Mouse (Mus musculus) gastrocnemius, postnatal 14 days (tissue): ENCODE measurements around the gene Spats2. TPM values are rescaled to one million over a fixed set of nuclear protein-coding genes. Genes with fewer than 3 reads are reported as not detected.
"Not testable (repeated sequence)": the region's sequence is repeated elsewhere in the genome, so short reads cannot be mapped to it uniquely, and the experiment has no call there.

Experiments used
- DNase-seq: peaks from one replicate; pipeline ENCODE4 v3.0.0; 2021; ENCODE audit warnings: mixed read lengths
- intact Hi-C: fragments of 180-260 bp; cut with DNase I; formaldehyde crosslinking; loops from one replicate; pipeline ENCODE4 v1.15.1; 2025; ENCODE audit warnings: low total_unique reads
- total RNA-seq, 2 experiments: library from RNA; stranded (reverse); gene quantifications; 2 replicates each; pipeline ENCODE4 v1.2.3; 2021

The Spats2 gene
- total RNA-seq, 2 experiments from 2014 or later: 7.1 to 8.7 TPM

- intact Hi-C loops: loop anchor here (5.0 kb wide), 1 partner anchor 52 kb away; no protein-coding TSS in a partner anchor
- DNase-seq: no peak
Observed at GRCm38 (mm10) chr15:99214941-99215340, 89.2 kb downstream of the Spats2 start.

- DNase-seq: no peak
- intact Hi-C loops: loop anchor here (5.0 kb wide), 1 partner anchor 51 kb away; no protein-coding TSS in a partner anchor
Observed at GRCm38 (mm10) chr15:99215741-99216463, 90.2 kb downstream of the Spats2 start.

DNA sequence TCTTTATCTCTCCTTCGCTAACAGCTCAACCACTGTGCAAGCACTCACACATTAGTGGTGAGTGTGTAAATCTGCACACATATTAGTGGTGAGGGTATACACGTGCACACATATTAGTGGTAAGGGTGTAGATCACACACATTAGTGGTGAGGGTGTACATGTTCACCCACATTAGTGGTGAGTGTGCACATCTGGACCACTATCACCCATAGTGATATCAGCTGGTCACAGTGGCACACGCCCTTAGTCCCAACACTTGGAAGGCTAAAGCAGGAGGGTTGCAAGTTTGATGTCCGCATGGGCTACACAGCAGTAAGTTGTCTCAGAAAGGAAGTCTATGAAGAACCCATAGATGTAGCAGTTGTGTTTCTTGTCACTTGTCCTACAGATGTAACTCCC lies 91.9 kb downstream of the Spats2 start:
- intact Hi-C loops: loop anchor here (5.0 kb wide), 1 partner anchor 50 kb away; no protein-coding TSS in a partner anchor

DNA sequence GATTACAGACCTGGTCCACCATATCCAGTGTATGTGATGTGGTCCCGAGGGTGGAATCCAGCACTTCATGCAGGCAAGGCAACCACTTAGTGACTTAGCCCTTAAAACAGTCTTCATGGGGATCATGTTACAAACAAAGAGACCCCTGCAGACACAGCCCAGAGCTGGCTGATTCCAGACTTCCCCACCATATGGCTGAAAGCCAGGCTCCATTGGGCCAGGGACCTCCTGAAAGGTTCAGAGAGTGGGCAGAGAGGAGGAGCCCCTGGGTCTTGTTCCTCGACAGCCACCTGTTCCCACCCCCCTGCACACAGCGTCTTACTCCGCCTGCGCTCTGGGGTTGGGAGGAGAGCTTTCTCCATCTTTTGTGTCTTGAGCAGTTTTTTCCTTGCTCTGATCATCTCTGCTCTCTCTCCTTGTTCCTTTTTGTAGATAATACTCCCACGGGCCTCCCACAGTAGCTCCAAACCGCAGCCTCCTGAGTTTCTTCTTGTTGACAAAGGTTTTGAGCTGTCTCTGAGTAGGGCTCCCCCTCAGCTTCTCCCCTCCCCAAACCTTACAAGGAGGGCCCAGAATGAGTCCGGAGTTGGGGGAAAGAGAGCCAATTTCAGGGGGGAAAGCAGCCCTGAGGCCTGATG lies 95.7 kb downstream of the Spats2 start:
- intact Hi-C loops: no loop called here
- no peak for DNase-seq

More for the DNA sequence above, 91.9 kb downstream of the Spats2 start:
- no peak for DNase-seq

DNA sequence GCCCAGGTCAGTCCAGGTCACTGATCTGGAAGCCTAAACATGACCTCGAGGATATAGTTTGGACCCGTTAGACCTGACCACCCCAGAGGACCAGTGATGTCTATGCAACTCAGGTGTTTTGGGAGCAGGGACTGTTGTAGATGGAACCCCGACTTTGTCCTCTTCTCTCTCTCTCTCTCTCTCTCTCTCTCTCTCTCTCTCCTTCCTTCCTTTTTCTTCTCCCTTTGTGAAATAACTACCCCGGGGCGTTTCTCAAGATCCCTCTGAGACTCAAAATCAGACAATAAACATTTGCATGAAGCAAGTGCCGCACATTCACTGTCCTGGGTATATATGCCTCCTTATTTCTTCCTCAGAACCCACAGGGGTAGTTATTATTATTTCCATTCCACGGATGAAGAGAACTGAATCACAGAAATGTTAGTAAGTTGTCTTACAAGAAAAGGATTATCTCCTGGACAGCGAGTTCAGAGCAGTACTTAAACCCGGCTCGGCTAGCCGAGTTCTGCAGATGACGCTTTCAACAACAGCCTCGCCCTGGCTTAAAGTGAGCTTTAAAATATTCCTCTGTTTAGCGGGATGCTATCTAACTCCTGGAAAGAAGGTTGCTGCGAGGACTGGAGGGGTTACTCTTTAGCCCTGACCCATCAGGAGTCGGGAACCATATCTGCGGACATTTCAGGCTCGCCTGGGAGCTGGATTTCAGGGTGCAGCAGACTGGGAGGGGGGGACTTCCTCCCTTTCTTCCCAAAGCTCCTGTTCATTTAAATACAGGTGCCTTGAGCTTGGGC lies 97.3 kb downstream of the Spats2 start:
- intact Hi-C loops: no loop called here

GRCm38 (mm10) chr15:99223585-99224207 lies 98.0 kb downstream of the Spats2 start:
- DNase-seq: no peak
- intact Hi-C loops: no loop called here

More for the DNA sequence above, 97.3 kb downstream of the Spats2 start:
- DNase-seq: no peak

DNA sequence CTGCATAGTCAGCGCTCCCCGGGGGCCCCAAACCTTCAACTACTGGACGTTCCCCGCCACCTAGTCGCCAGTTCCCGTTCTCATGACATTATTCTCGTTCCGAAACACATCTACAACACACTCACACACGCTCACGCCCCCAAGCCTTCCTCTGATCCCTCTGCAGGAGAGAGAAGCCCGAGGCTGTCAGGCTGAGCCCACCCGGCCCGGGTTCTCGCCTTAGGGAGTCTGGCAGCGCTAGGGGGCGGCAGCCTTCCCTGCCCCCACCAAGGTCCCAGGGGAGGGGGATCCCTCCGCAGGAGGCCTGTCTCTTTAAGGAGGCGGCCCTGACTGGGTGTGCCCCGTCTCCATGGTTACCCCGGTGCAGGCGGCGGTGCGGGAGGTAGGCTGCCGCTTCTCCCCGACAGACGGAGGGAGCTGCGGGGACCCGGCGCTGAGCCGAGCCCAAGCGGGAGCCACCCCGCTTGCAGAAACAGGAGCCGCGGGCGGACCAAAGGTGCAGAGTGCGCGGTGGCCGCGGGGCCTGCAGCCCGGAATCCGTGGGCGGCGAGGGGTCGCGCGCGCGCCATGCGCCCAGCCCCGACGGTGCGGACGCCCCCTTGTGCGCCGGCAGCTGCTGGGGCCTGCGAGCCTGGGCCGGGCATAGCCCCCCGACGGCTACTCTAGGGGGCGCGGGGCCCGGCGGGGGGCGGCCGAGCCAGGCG lies 98.6 kb downstream of the Spats2 start, which contains the start of gene Kcnh3:
Kcnh3 (plus strand) TSS at position 654 of the 704 bp plus-strand sequence.
- intact Hi-C loops: no loop called here
- DNase-seq: peak; percentile 55

DNA sequence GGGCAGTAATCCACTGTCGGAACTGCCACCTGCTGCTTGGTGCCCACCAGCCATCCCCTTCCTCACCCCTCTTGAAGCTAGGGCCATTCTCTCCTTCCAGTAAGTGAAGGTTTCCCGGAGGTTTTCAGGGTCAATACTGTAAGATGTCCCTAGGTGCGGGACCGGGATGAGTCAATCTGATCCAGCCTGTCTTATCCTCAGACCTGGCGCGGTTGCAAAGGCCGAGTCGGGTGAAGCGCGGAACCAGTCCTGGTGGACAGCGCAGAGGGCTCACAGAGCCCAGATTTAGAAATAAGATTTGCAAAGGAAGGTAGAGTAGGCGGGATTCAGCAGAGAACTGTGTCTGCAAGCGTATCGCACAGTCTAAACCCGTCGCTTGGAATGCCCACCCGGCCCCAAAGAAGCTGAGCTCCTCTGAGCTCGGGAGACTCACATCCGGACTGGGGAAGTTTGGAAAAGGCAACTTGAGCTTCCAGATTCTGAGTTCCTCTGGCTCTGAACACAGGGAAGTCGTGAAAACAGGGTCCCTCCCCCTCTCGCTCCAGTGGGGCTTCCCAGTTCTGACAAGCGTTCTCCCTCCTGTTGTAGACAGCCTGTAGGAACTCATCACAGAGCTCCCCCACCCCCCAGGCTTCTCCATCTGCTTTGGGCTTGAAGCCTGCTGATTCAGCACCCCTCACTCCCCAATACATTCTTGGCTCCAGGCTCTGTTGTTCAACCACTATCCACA lies 99.5 kb downstream of the Spats2 start:
- intact Hi-C loops: no loop called here
- DNase-seq: no peak

DNA sequence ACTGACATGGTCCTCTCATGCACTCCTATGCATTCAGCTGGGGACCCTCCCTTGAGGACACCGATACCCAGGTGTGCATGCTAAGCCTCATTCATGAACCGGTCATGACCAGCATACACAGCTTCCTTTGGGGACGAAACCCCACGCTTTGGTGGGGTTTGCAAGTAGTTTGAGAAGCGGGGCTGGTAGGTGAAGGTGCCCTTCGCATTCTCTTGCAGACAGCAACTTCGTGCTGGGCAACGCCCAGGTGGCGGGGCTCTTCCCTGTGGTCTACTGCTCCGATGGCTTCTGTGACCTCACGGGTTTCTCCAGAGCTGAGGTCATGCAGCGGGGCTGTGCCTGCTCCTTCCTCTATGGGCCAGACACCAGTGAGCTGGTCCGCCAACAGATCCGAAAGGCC lies 100.4 kb downstream of the Spats2 start:
- DNase-seq: no peak
- intact Hi-C loops: no loop called here

- DNase-seq: no peak
- intact Hi-C loops: no loop called here
Observed at GRCm38 (mm10) chr15:99231998-99232397, 106.3 kb downstream of the Spats2 start.

GRCm38 (mm10) chr15:99233719-99234118 lies 108.0 kb downstream of the Spats2 start:
- intact Hi-C loops: no loop called here
- DNase-seq: no peak

GRCm38 (mm10) chr15:99234326-99235010 lies 108.8 kb downstream of the Spats2 start:
- DNase-seq: no peak
- intact Hi-C loops: no loop called here

DNA sequence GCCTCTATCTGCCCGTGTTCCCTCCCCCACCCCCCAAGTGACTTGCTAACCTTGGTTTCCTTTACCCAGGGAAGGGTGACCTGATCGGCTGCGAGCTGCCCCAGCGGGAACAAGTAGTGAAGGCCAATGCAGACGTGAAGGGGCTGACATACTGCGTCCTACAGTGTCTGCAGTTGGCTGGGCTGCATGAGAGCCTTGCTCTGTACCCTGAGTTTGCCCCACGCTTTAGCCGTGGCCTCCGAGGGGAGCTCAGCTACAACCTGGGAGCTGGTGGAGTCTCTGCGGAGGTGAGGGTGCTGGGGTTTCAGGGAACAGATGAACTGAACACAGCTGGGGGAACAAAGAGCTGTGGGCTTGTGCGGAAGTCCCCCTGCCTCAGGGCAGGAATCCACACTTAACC lies 112.3 kb downstream of the Spats2 start:
- no peak for DNase-seq
- intact Hi-C loops: no loop called here

DNA sequence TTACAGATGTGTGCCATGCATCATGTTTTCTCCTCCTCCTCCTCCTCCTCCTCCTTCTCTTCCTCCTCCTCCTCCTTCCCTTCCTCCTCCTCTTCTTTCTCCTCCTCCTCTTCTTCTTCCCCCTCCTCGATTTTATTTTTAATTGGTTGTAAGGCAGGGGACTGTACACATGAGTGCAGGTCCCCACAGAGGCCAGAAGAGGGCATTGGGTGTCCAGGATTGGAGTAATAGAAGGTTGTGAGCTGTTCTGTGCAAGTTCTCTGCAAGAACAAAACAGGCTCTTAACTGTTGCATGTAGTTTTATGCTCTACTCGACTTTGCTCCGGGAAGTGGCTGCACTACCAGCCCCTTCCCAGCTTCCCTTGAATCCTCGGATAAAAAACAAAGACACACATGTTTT lies 114.4 kb downstream of the Spats2 start:
- no peak for DNase-seq
- intact Hi-C loops: no loop called here

GRCm38 (mm10) chr15:99241249-99241648 lies 115.5 kb downstream of the Spats2 start:
- intact Hi-C loops: no loop called here
- DNase-seq: no peak

GRCm38 (mm10) chr15:99242045-99242444 lies 116.3 kb downstream of the Spats2 start:
- DNase-seq: no peak
- intact Hi-C loops: no loop called here

DNA sequence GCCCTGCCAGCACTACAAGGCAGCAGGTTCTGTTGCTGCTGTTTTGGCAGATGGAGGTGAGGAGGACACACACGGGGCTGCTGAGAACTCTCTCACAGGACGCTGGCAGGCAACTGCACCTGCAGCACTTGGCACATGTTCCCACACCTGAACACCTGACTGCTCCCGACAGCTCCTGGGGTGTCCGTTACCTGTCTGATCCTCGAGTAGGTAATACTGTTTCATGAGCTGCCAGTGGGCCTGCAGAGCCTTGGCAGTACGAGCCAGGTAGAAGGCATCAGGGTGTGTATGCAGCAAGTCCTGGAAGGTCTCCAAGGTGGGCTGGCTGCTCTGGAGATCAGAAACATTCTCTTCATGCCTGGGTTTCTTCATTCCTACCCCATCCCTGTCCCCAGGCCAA lies 121.0 kb downstream of the Spats2 start:
- DNase-seq, intact Hi-C loops: not testable (repeated sequence)

- DNase-seq: peak; percentile 60
- intact Hi-C loops: no loop called here
Observed at GRCm38 (mm10) chr15:99248972-99249371, 123.3 kb downstream of the Spats2 start.
